Comparison of ENCODE assay signal across 8 mouse cellular contexts in the genomic region with DNA sequence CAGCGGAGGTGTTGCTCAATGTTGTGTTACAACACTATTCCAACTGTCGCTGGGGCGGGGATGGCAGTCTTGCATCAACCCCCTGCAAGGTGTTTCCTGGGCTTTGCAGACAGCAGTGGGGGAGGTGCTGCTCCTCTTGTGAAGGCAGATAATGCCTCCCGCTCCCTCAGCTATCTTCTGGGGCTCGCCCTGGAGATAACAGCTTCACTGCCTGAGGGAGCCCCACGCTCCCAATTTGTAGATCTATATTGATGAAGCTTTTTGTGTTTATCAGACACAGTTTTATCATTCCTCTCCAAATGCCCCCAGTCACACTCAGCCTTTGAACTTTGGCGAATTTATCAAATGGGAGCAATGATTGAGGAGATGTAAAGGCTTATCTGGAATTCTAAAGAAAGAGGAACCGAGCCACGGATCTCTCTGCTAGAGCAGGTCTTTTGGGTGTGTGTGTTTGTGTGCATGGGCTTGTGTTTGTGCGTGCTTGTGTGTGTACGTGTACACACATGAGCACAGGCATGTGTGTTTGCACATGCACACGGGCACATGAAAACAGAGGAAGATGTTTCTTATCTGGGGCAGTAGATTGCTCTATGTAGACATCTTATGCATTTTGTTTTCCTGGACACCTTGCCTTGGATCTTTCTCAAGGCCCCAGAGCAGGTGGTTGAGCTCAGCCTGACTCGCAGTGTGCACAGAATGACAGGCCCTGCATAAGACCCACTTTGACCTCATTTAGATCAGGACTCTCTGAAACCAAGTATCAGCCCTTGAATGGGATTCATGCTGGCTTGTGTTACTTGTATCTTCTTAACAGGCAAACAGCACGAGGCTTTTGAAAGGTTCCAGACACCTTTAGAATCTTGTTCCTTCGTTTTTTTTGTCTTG.
A peak's percentile ranks its signal among the peaks of the same experiment; 100 is the strongest.
DNase-seq lines count a peak whose midpoint lies in the region; ATAC-seq lines count a peak whose summit lies in the region.
"Had no signal": no experiment of that assay in that cellular context is flagged by ENCODE, and none has a peak within 500 bp of the region (broad histone marks: within the 10 kb centered on the region; RNA-seq: fewer than 3 reads in every experiment).

No protein-coding gene starts in this region.

- H3K9ac ChIP-seq in liver, embryonic 12.5 days, result peak overlapping the region; percentile 31
- no peak overlapping the region for H3K9ac ChIP-seq in forebrain, embryonic 11.5 days (ENCODE audit: low read length)
- no peak overlapping the region for H3K9ac ChIP-seq in hindbrain, embryonic 12.5 days

- no peaks in the 10 kb centered on the region for H3K9me3 ChIP-seq in liver, embryonic 12.5 days (replicated peaks)
- no peaks in the 10 kb centered on the region for H3K9me3 ChIP-seq in forebrain, embryonic 11.5 days (ENCODE audit: control insufficient read depth, low read length)
- H3K9me3 ChIP-seq in hindbrain, embryonic 12.5 days (replicated peaks), result no peaks in the 10 kb centered on the region

- peak; percentile 14 for DNase-seq in CD4-positive helper T cell, adult 2 months (ENCODE audit: low read depth, low spot score)
- peak; percentile 14 to 21 for DNase-seq in adrenal gland, postnatal 36 days
- no peak for DNase-seq in forebrain, embryonic 11.5 days (ENCODE audit: low spot score)
- DNase-seq in urinary bladder, adult 18-20 months (ENCODE audit: low spot score in 2 of 2), result no peak
- DNase-seq: kidney, postnatal 36 days had no signal

- H3K4me1 ChIP-seq in liver, embryonic 12.5 days, result peaks cover 91% of the 10 kb centered on the region
- no peaks in the 10 kb centered on the region; the same call in 1 of the 2 replicates for H3K4me1 ChIP-seq in forebrain, embryonic 11.5 days (replicated peaks; ENCODE audit: control insufficient read depth, insufficient read depth, low read length)
- H3K4me1 ChIP-seq in hindbrain, embryonic 12.5 days, result peaks cover 12% of the 10 kb centered on the region

- no peaks in the 10 kb centered on the region for H3K36me3 ChIP-seq in liver, embryonic 12.5 days
- H3K36me3 ChIP-seq in forebrain, embryonic 11.5 days (ENCODE audit: control insufficient read depth, insufficient read depth, low read length), result no peaks in the 10 kb centered on the region
- no peaks in the 10 kb centered on the region for H3K36me3 ChIP-seq in hindbrain, embryonic 12.5 days

- H3K27ac ChIP-seq in liver, embryonic 12.5 days, result peak overlapping the region; percentile 75
- H3K27ac ChIP-seq in forebrain, embryonic 11.5 days (ENCODE audit: low read depth, low read length), result no peak overlapping the region
- no peak overlapping the region for H3K27ac ChIP-seq in hindbrain, embryonic 12.5 days

- 4% methylated on average over 15 of the region's 15 CpGs for WGBS in liver, embryonic 12.5 days (ENCODE audit: insufficient replicate concordance)
- 28% methylated on average over 15 of the region's 15 CpGs for WGBS in forebrain, embryonic 11.5 days
- 31% methylated on average over 15 of the region's 15 CpGs for WGBS in hindbrain, embryonic 12.5 days

- H3K27me3 ChIP-seq in liver, embryonic 12.5 days (replicated peaks), result peaks cover 4% of the 10 kb centered on the region; the same call in 1 of the 2 replicates
- H3K27me3 ChIP-seq in forebrain, embryonic 11.5 days (ENCODE audit: control insufficient read depth, insufficient read depth, low read length), result no peaks in the 10 kb centered on the region
- peaks cover 6% of the 10 kb centered on the region for H3K27me3 ChIP-seq in hindbrain, embryonic 12.5 days

- H3K4me2 ChIP-seq in liver, embryonic 12.5 days, result peak overlapping the region; percentile 63
- no peak overlapping the region for H3K4me2 ChIP-seq in forebrain, embryonic 11.5 days (ENCODE audit: low read depth, low read length, severe bottlenecking)
- H3K4me2 ChIP-seq in hindbrain, embryonic 12.5 days (replicated peaks), result no peak overlapping the region

- peak overlapping the region; percentile 22; the same call in 1 of the 2 replicates for H3K4me3 ChIP-seq in liver, embryonic 12.5 days
- no peak overlapping the region for H3K4me3 ChIP-seq in forebrain, embryonic 11.5 days (ENCODE audit: low read depth, low read length)
- H3K4me3 ChIP-seq in hindbrain, embryonic 12.5 days, result no peak overlapping the region

- peak; percentile 94 for ATAC-seq in liver, embryonic 12.5 days
- peak; percentile 81 for ATAC-seq in monocyte, adult 5-6 weeks (replicated peaks; ENCODE audit: insufficient number of reproducible peaks, low FRiP score, low TSS enrichment, poor library complexity, severe bottlenecking)
- ATAC-seq in forebrain, embryonic 11.5 days (replicated peaks; ENCODE audit: low FRiP score), result no peak
- no peak for ATAC-seq in hindbrain, embryonic 12.5 days (ENCODE audit: low FRiP score)

Comparison
In these comparisons a context has a peak if more than half of its experiments do, and no peak if none do; other contexts are left out.
1. DNase-seq: peak in CD4-positive helper T cell, adult 2 months (single experiment) and adrenal gland, postnatal 36 days (2 of 2); none in forebrain, embryonic 11.5 days (single experiment) and urinary bladder, adult 18-20 months (0 of 2).
2. ATAC-seq: peak in liver, embryonic 12.5 days (single experiment) and monocyte, adult 5-6 weeks (single experiment); none in forebrain, embryonic 11.5 days (single experiment) and hindbrain, embryonic 12.5 days (single experiment).